Mouse (Mus musculus) kidney, postnatal 14 days (tissue): ENCODE data around the gene BC052040.

Source experiments
- DNase-seq: peaks from one replicate; pipeline ENCODE4 v3.0.0; 2022; ENCODE audit warnings: mixed read lengths

BC052040 gene

GRCm38 (mm10) chr2:115602116-115602515 is 20.6 kb downstream of the BC052040 start:
- no peak for DNase-seq

DNA sequence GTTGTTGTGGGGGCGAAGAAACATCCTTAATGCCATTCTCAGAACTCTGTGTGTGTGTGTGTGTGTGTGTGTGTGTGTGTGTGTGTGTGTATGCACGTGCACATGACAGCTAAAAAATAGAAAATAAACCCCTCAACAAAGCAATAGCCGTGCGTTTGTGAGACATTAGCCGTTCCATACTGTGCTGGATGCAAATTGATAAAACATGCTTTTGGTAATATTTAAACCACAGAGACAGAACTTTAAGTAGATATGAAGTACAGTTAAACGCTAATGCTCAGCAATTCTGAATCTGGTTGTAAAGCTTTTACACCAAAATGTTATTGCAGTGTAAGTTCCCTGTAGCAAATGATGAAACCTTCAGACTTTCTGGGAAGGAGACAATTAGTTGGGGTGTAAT is 22.6 kb downstream of the BC052040 start:
- DNase-seq: no peak

DNA sequence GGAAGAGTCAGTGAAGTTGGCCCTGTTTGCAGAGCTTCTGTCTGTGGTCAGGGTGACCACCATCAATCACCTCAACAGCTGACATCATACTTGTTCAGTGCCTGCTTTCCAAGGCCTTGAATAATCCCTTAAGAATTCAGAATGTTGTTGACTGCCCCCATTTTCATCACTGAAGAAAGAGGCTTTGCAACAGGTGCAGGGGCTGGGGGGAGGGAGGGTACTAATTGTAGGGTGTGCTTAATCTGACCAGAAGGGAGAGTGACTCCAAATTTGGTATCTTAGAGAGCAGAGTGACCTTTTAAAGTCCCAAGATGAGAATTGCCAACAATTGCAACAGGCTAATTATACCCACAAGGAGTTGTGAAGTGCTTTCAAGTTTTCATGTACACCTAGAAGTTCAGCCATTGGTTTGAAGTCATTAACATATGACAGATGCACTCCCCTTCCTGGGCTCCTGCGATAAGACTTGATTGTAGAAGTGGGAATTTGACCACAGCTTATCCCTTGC is 24.4 kb downstream of the BC052040 start:
- DNase-seq: no peak

DNA sequence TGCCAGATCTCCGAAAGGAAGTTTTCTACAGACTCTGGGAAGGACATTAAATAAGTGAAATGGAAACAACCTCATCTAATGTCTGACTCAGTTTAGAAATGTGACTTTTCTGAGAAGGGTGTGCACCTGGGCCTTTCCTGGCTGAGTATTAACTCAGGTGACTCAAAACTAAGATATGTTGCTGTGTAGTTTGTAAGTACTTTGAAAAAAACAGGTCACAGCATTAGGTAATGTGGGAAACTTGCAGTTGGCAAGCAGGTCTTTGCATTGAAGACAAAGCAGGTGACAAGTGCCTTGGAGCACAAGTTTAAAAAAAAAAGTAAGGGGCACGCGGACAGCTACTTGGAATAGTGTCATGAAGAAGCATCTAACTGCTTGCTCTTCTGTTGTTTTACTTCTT is 27.5 kb downstream of the BC052040 start:
- DNase-seq: no peak

DNA sequence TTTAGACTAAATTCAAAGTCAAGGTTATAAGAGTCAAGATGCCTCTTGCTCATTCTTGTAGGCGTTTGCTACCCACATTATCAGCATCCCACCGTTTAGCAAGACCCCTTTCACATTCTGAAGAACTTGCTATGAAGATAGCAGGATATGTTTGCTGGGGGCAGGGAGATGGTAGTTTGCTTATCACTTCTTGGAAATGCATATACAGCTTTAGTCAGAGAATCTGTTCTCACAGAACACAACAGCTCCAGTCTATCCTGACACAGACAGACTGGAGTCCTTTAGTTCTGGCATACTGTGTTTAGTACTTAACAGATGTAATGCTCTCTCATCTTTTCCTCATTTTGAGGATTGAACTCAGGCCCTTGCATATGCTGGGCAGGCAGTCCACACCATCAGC is 28.6 kb downstream of the BC052040 start:
- DNase-seq: no peak

DNA sequence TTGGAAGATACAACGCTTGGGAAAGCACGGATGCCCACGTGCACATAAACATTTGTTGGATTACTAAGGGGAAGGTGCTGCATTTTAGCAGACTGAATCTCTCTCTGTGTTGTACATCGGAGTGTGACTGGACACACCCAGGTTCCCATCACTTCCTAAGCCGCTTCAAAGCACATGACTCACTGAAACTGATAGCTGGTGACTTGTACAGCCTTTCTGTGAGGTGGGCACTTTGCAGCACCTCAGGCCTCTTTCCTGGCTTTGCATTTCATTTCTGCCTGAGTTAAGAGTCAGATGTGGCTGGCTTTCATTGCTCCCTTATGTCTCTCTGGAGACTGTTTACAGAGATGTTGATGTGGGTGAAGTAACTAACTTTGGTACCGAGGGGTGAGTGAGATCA is 29.0 kb downstream of the BC052040 start:
- DNase-seq: no peak

- DNase-seq: no peak
These were observed 32.5 kb downstream of the BC052040 start for GRCm38 (mm10) chr2:115613830-115614520.

- no peak for DNase-seq
These were observed 47.0 kb downstream of the BC052040 start for GRCm38 (mm10) chr2:115628471-115628870.

- no peak for DNase-seq
These were observed 49.5 kb downstream of the BC052040 start for GRCm38 (mm10) chr2:115631031-115631434.

DNA sequence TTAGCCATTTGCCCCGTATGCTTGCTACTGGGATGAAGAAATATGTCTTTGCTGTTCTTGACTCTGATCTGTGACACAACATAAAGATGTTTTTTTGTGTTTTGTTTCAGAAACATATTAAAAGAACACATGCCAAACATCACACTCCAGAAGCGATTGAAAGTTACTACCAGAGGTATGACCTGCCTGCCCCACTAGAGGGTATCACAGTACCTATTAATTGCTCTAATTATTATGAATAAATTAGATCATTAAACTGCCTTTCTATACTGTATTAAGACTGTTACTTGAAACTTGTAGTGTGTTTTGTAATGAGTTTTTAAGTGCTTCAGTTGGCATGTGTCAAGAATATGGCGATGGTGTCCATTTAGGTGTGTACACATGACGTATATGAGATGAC is 50.3 kb downstream of the BC052040 start:
- DNase-seq: no peak

DNA sequence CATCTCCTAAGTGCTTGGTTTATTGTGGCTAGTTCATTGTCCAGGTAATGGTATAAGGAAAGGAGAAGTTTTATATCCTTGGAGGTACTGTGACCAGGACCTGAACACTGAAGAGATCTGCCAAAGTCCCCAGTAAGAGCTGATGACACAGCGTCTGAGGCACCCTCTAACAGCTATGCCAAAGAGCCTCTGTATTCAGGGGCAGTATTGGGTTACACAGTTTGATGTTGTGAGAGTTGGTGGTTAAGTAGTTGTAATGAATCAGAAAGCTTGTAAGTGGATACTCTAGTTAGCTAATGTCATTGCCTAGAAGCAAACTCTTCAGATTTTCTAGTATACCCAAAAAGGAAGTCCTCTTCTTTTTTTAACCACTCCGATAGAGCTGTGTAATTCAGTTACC is 68.7 kb downstream of the BC052040 start:
- no peak for DNase-seq

DNA sequence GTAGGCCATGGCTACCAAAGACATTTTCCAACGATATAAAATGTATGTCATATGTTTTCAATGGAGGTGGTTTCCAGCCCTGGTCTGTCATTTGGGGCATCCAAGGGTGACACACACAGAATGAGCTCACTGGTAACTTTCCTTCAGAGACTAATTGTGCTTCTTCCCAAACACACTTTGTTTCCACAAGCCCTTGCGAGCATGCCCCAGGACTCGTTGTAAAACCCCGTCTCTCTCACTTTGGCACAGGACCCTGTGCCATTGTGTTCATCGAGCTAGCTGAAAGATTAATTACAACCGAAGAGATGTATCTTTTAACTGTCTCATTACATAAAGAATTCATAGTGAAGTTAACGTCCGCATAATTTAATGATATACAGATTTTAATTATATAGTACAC is 78.2 kb downstream of the BC052040 start:
- no peak for DNase-seq

- no peak for DNase-seq
These were observed 79.0 kb downstream of the BC052040 start for GRCm38 (mm10) chr2:115660213-115661120.

GRCm38 (mm10) chr2:115667516-115667915 is 86.0 kb downstream of the BC052040 start:
- no peak for DNase-seq

DNA sequence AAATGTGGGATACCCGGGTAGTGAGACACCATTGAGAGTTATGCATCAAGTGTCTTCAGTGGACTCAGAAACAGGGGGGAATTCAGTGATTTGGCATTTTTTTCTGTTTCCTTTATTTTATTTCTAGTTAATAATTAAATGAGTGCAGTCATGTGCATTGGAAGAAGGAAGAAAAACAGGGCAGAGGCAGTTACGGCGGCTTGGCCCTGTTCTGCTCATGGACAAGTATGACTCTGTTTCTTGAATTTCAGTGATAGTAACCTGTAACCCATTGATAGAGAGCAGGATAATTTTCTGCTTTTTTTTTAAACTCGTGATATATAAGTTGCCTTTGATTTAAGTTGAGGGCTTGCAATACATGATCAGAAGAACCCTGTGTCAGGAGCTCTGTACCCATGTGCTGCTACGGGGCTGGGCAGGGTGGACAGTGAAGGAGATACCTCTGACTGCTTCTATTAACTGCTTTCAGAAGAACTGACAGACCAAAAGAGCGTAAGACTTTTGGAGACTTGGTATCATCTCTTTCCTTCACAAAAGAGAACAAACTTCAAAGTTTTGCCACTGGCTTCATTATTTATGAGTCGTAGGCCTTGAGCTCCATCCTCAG is 91.6 kb downstream of the BC052040 start:
- DNase-seq: peak; percentile 11

- DNase-seq: peak; percentile 17
These were observed 97.3 kb downstream of the BC052040 start for GRCm38 (mm10) chr2:115678786-115679185.

DNA sequence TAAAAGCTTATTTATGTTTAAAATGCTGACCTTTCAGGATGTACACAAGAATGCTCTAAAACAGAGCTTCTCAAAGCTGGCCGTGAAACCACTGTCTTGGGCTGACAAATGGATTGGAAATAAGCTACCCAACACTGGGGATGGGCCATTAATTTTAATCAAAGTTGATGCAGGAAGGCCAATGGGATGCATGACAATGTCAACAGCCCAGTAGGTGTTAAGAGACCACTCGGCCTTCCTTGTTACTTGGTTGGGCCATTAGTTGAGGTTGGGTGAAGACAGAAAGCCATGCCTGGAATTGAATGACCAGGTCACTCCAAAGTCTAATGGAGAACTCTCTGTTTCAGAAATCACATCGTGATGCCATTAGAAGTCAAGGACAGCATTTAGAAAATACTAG is 103.7 kb downstream of the BC052040 start:
- DNase-seq: no peak

- DNase-seq: no peak
These were observed 106.1 kb downstream of the BC052040 start for GRCm38 (mm10) chr2:115687612-115688011.

- no peak for DNase-seq
These were observed 106.8 kb downstream of the BC052040 start for GRCm38 (mm10) chr2:115688282-115688681.

- no peak for DNase-seq
These were observed 112.3 kb downstream of the BC052040 start for GRCm38 (mm10) chr2:115693841-115694240.

GRCm38 (mm10) chr2:115694386-115694785 is 112.9 kb downstream of the BC052040 start:
- DNase-seq: no peak

- DNase-seq: no peak
These were observed 117.5 kb downstream of the BC052040 start for GRCm38 (mm10) chr2:115699032-115699431.

- no peak for DNase-seq
These were observed 121.1 kb downstream of the BC052040 start for GRCm38 (mm10) chr2:115702610-115703009.

DNA sequence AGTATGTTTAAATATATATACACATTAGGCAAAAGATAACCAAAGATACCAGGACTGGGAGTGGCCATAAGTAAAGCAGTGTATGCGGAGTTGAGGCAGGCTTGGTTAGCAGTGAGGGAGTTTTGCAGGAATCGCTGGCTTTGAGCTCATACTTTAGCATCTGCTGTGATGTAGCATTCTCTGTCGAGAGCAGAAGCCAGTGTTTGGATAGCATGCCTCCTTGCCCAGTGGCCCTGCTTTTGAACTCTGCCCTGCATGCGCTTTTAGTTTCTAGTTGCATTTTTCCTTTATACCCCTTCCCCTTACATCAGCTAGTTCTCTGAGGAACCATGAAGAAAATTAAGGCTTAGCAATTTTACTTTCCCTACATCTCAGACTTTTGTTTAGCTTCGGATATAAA is 136.0 kb downstream of the BC052040 start:
- no peak for DNase-seq
